Mouse (Mus musculus): ENCODE data around the gene Drosha.

GRCm38 (mm10) chr15:12875442-12876176, 51.0 kb downstream of the Drosha start:
- TF ChIP-seq CTCF (IDR thresholded peaks at IDR 0.05; ENCODE audit: extremely low read depth, insufficient read depth, low read length) (no peak), POLR2A (IDR thresholded peaks at IDR 0.05; ENCODE audit: extremely low read depth, insufficient read depth, low read length) (no peak)

All from cortical plate, adult 2 months (tissue).